Mouse (Mus musculus): Measurements from ENCODE around the gene Mfng.

DNA sequence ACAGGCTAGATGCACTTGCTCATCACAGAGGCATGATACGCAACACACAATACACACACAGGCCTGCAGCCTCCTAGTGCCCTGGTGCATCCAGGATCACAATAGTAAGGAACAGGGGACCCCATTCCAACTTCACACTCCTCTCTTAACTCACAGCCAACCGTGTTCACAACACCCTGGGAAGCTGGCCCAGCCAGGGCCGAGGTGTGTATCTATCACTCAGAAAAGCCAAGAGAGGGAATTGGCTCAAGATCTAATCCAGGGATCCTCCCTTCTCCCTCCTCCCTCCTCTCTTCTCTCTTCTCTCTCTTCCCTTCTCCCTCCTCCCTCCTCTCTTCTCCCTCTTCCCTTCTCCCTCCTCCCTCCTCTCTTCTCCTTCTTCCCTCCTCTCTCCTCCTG lies 37.1 kb downstream of the Mfng start:
- no peak for TF ChIP-seq POLR2A (IDR thresholded peaks at IDR 0.05; ENCODE audit: borderline replicate concordance, extremely low read depth, low read depth, low read length)
- TF ChIP-seq CTCF (IDR thresholded peaks at IDR 0.05; ENCODE audit: insufficient read depth, low read length): no peak

All from lung, adult 2 months (tissue).